Mouse (Mus musculus): ENCODE results near the gene Fthl17e.
"Not testable (repeated sequence)": the region's sequence is repeated elsewhere in the genome, so short reads cannot be mapped to it uniquely, and the experiment has no call there.

- not testable (repeated sequence) for TF ChIP-seq CTCF (IDR thresholded peaks at IDR 0.05; ENCODE audit: borderline replicate concordance, control insufficient read depth, extremely low read depth, insufficient read depth, low read length, poor library complexity); POLR2A (IDR thresholded peaks at IDR 0.05; ENCODE audit: control insufficient read depth, extremely low read depth, insufficient read depth, low read length, poor library complexity)
These were observed 44.4 kb downstream of the Fthl17e start for GRCm38 (mm10) chrX:9077699-9078098.
